23 mouse cellular contexts compared by ENCODE assay signal in genomic region chr2:129518526-129518925, GRCm38 (mm10). TPM values are rescaled to one million over a fixed set of nuclear protein-coding genes. Genes with fewer than 3 reads are reported as not detected.
"Had no signal": no experiment of that assay in that cellular context is flagged by ENCODE, and none has a peak within 500 bp of the region (broad histone marks: within the 10 kb centered on the region; RNA-seq: fewer than 3 reads in every experiment).

No protein-coding gene starts in this region.

- H3K27ac ChIP-seq: neural tube, embryonic 13.5 days; neural tube, embryonic 15.5 days; stomach, embryonic 15.5 days; stomach, postnatal 0 days had no signal

- H3K4me2 ChIP-seq: neural tube, embryonic 13.5 days; neural tube, embryonic 15.5 days; stomach, embryonic 15.5 days had no signal

- H3K9ac ChIP-seq: neural tube, embryonic 13.5 days; neural tube, embryonic 15.5 days; stomach, embryonic 15.5 days had no signal

- H3K27me3 ChIP-seq: neural tube, embryonic 13.5 days; neural tube, embryonic 15.5 days; stomach, embryonic 15.5 days had no signal

- DNase-seq: retina, postnatal 1 day; right cerebral cortex, adult 18-20 months; right cerebral cortex, postnatal 14 days; right cerebral cortex, postnatal 25 days; right cerebral cortex, postnatal 4 days; spleen, adult 18-20 months; thymus, adult 18-20 months; thymus, adult 2 months; thymus, postnatal 14 days; thymus, postnatal 25 days; thymus, postnatal 36 days; thymus, postnatal 4 days had no signal

- H3K4me3 ChIP-seq: neural tube, embryonic 13.5 days; neural tube, embryonic 15.5 days; stomach, embryonic 15.5 days had no signal

- H3K4me1 ChIP-seq: stomach, embryonic 15.5 days had no signal

- H3K36me3 ChIP-seq: neural tube, embryonic 13.5 days; neural tube, embryonic 15.5 days; stomach, embryonic 15.5 days had no signal

- H3K9me3 ChIP-seq: neural tube, embryonic 13.5 days; neural tube, embryonic 15.5 days; stomach, embryonic 15.5 days had no signal

RNA-seq across cellular contexts. Expression of gene F830045P16Rik, which starts 17.9 kb away (rescaled TPM):
- polyA plus RNA-seq: neural tube, embryonic 13.5 days; neural tube, embryonic 14.5 days; neural tube, embryonic 15.5 days; small intestine, adult 2 months; stomach, embryonic 14.5 days; stomach, embryonic 16.5 days; testis, adult 2 months; thymus, postnatal 0 days; urinary bladder, adult 2 months had no signal
